Mouse (Mus musculus): ENCODE data around the gene Mex3d.

Mex3d gene

GRCm38 (mm10) chr10:80387522-80387959, at the start of gene Mex3d:
Gene Mex3d, minus strand, starts transcription at chr10:80387659.
- peak in 1 of 2 experiments; percentile 68 for DNase-seq (ENCODE audit: low spot score in 2 of 2)

- DNase-seq (ENCODE audit: low spot score in 2 of 2) = no peak
Measured at GRCm38 (mm10) chr10:80436276-80436675, 48.8 kb upstream of the Mex3d start.

- DNase-seq (ENCODE audit: low spot score in 2 of 2) = no peak
Measured at GRCm38 (mm10) chr10:80435764-80436163, 48.3 kb upstream of the Mex3d start.

- no peak for DNase-seq (ENCODE audit: low spot score in 2 of 2)
Measured at GRCm38 (mm10) chr10:80434823-80435222, 47.4 kb upstream of the Mex3d start.

- DNase-seq (ENCODE audit: low spot score in 2 of 2) = no peak
Measured at GRCm38 (mm10) chr10:80434233-80434592, 46.8 kb upstream of the Mex3d start.

GRCm38 (mm10) chr10:80433513-80434232, 46.2 kb upstream of the Mex3d start, which contains the start of gene Tcf3:
Gene Tcf3, minus strand, starts transcription at chr10:80433647.
- peak; percentile 97 to 98 for DNase-seq (ENCODE audit: low spot score in 2 of 2)

- DNase-seq (ENCODE audit: low spot score in 2 of 2) = peak in 1 of 2 experiments; percentile 39
Measured at GRCm38 (mm10) chr10:80432936-80433512, 45.6 kb upstream of the Mex3d start.

GRCm38 (mm10) chr10:80432387-80432785, 44.9 kb upstream of the Mex3d start:
- DNase-seq (ENCODE audit: low spot score in 2 of 2) = no peak

GRCm38 (mm10) chr10:80431570-80432386, 44.3 kb upstream of the Mex3d start:
- DNase-seq (ENCODE audit: low spot score in 2 of 2) = no peak

- DNase-seq (ENCODE audit: low spot score in 2 of 2) = no peak
Measured at GRCm38 (mm10) chr10:80430375-80430980, 43.0 kb upstream of the Mex3d start.

GRCm38 (mm10) chr10:80429800-80430199, 42.3 kb upstream of the Mex3d start:
- no peak for DNase-seq (ENCODE audit: low spot score in 2 of 2)

- no peak for DNase-seq (ENCODE audit: low spot score in 2 of 2)
Measured at GRCm38 (mm10) chr10:80425041-80425440, 37.6 kb upstream of the Mex3d start.

- no peak for DNase-seq (ENCODE audit: low spot score in 2 of 2)
Measured at GRCm38 (mm10) chr10:80423562-80423961, 36.1 kb upstream of the Mex3d start.

- no peak for DNase-seq (ENCODE audit: low spot score in 2 of 2)
Measured at GRCm38 (mm10) chr10:80421651-80422472, 34.4 kb upstream of the Mex3d start.

- no peak for DNase-seq (ENCODE audit: low spot score in 2 of 2)
Measured at GRCm38 (mm10) chr10:80421208-80421607, 33.7 kb upstream of the Mex3d start.

- DNase-seq (ENCODE audit: low spot score in 2 of 2) = no peak
Measured at GRCm38 (mm10) chr10:80420729-80421128, 33.3 kb upstream of the Mex3d start.

- no peak for DNase-seq (ENCODE audit: low spot score in 2 of 2)
Measured at GRCm38 (mm10) chr10:80419419-80419818, 32.0 kb upstream of the Mex3d start.

GRCm38 (mm10) chr10:80418311-80418710, 30.9 kb upstream of the Mex3d start:
- DNase-seq (ENCODE audit: low spot score in 2 of 2) = no peak

GRCm38 (mm10) chr10:80417841-80418240, 30.4 kb upstream of the Mex3d start:
- no peak for DNase-seq (ENCODE audit: low spot score in 2 of 2)

GRCm38 (mm10) chr10:80417371-80417770, 29.9 kb upstream of the Mex3d start:
- DNase-seq (ENCODE audit: low spot score in 2 of 2) = no peak

GRCm38 (mm10) chr10:80415566-80415965, 28.1 kb upstream of the Mex3d start:
- DNase-seq (ENCODE audit: low spot score in 2 of 2) = no peak

Measured in left cerebral cortex, adult 9 months (tissue).